Mouse (Mus musculus) testis, postnatal 14 days (tissue): ENCODE results near the gene Orc3.

Source experiments
- DNase-seq: peaks from one replicate; pipeline ENCODE4 v3.0.0; 2021; ENCODE audit warnings: low spot score

The Orc3 gene

DNA sequence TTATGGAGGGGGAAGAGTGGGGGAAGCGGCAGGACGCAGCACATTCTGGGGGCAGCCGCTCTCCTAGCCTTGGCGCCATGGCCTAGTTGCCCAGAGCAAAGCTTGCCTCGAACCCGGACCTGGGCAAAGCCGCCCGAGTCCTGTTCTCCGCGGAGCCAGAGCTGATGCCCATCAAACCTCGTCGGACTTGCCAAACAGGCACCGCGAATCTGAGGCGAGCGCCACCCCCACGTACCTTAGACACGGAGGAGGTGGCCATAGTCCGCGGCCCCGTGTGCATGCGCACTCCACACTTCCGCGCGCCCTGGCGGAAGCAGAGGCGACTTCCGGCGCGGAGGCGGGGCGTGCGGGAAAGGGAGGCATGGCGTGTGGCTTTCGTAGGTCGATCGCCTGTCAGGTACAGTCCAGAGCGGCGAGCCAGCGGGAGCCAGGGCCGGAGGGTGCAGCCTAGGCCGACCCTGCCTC lies at the start of gene Orc3, which contains the start of gene Rars2:
Orc3 (minus strand) TSS at position 315 of the 465 bp plus-strand sequence.
Rars2 (plus strand) TSS at position 328 of the 465 bp plus-strand sequence.
- DNase-seq = peak; percentile 91

DNA sequence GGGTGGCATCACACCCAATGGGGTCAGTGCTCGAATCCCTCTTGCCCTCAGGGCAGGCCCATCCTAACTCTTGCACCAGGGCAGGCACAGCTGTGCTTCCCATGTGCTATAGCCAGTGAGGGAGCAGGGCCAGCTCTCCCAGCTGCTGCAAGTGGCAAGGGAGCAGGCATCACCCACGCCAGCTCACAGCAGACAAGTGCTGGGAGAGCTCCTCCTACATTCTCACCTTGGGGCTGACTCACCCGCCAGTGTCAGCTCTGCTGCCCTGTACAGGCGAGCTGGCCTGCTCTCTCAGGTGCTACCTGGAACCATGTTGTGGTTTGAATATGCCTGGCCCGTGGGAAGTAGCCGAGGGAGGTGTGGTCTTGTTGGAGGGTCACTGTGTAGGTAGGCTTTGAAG lies 47.2 kb upstream of the Orc3 start:
- no peak for DNase-seq

DNA sequence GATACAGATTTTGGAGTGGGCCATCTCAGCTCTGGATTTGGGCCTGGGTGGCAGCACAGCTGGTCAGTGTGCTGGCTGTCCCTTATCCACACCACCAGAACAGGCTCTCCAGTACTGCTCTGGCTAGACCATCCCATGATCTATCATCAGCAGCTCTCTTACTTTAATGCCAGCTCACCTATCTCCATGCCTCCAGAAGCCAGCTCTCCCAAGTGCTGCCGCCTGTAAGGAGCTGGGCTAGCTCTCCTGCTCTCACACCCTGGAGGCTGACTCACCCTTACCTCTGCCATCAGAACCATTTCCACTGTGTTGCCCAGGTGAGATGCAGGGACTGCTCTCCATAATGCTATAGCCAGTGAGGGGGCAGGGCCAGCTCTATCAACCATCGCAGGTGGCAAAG lies 46.8 kb upstream of the Orc3 start:
- no peak for DNase-seq

DNA sequence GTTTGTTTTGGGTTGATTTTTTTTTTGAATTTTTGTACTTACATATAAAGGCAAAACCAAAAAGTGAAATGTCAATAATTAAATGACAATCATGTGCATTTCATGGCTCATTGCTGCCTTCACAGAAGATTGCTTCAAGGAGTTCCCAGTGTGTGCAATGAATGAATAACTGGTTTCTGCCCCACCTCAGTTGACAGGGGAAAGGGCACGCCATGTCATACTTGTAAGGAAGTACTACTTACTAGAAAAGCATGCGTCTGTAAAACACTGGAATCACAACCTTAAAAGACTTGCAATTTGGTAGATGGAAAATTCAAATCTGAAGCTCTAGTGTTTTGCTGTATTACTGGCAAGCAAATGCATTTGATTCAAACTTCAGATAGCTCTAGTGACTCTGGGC lies 44.3 kb upstream of the Orc3 start:
- DNase-seq = no peak

DNA sequence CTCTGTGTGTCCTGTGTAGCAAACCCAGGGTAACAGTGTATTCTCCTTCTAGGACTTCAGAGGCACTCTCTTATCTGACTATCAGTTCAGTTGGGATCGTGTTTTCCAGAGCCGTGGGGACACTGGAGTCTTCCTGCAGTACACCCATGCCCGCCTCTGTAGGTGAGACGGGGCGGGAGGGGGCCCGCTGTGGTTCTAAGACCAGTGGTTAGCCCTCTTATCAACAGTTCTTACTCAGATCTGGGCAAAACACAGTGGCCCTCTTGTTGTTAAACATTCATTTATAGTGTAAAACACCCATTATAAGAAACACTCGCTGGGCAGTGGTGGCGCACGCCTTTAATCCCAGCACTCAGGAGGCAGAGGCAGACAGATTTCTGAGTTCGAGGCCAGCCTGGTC lies 41.4 kb upstream of the Orc3 start:
- no peak for DNase-seq

DNA sequence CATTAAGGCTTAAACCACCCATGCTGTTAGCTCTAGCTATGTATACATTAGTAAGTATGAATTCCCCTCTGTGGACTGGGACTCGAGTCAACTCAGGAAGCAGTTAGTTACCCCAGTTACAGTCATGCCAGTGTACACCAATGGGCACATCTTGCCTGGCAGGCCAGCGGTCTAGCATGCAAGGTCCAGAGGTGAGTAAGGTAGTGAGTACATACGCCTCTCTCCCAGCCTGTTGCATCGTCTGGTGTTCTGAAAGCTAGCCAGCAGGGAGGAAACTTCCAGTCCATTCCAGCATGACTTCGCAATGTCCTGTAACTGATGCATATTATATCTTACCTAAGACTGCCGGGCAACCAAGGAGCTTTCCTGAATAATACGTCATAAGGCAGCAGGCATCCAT lies 38.4 kb upstream of the Orc3 start:
- DNase-seq = no peak

DNA sequence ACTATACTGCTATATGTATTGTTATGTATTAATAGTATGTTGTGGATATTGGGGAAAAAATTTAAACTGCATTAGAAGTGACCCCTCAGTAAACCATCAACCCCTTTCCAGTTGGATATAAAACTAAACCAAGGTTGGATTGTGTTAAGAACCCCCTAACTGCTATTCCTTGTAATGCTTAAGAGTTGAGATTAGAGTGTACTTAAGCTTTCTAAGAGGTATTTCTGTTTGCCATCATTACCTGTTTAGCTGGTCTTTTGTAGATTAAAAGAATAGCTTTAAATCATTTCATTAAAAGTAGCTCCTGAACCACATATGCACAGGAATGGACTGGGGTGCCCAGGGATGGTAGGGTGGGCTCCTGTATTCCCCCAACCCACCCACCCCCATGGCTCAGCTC lies 30.0 kb upstream of the Orc3 start:
- DNase-seq = no peak

DNA sequence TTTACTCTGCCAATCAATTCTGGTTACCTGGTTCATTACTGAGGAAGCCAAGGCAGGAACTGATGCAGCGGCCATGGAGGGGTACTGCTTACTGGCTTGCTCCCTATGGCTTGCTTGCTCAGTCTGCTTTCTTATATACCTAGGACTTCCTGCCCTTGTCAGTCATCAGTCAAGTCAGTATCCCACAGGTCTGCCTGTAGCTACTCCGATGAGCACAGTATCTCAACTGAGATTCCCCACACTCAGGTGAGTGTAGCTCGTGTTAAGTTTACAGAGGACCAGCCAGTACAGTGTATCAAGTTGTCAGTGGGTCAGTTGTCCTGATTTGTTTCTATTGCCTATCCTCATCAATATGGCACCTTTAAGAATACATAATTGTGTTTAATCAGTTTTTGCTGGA lies 26.0 kb upstream of the Orc3 start:
- DNase-seq = no peak

DNA sequence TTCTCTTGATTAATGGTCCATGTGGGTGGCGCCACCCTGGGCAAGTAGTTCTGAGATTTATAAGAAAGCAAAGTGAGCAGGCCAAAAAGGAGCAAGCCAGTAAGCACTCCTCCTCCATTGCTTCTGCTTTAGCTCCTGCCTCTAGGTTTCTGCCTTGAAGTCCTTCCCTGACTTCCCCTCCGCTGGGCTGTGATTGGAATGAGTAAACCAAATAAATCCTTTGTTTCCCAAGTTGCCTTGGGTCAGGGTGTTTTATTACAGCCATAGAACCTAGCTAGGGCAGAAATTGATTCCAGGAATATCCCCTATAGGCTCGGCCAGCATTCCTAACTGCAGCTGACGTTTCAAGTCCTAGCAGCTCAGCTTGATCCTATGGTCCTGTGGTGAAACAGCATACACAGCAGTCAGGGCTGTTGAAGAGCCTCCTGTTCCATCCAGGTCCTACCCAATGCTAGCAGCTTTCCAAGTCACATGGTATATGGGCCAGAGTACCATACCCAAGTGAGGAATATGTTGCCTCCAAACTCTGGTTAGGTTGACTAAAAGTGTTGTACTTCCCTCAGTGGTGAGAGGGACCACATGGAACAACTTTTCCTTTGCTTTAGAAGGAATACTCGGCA lies 25.1 kb upstream of the Orc3 start:
- no peak for DNase-seq

DNA sequence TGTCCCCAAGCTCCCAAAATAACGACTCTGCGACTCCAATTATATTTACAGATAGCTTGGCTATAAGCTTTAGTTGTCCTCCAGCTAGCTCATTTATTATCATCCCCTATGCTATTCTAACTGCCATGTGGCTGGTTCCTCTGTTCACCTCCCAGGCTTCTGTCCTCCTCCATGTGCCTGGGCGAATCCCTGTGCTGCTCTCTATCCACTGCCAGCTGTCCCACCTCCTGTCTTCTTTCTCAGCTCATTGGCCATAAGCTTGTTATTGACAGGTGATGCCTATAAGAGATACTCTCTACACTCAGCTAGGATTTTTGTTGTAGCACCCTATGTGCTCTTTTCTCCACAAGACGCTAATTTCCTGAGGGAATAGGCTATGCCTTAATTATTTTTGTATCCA lies 23.1 kb upstream of the Orc3 start:
- no peak for DNase-seq

DNA sequence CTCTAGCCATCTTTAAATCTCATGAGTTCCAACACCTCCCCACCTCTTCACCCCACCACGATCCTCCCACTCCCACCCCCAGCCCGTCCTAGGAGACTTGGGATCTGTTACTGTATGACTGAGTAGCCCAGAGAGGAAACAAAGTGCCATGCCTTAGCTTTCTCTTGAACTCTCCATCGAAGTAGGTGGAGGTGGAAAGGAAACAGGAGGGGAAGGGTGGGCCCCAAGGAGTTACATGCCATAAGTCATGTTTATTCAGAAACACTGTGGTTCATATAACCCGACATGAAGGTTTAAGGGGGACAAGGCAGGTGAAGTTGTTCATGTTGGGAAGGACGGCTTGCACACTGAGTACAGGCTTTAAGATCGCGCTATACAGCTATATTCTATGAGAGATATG lies 22.6 kb upstream of the Orc3 start:
- no peak for DNase-seq

DNA sequence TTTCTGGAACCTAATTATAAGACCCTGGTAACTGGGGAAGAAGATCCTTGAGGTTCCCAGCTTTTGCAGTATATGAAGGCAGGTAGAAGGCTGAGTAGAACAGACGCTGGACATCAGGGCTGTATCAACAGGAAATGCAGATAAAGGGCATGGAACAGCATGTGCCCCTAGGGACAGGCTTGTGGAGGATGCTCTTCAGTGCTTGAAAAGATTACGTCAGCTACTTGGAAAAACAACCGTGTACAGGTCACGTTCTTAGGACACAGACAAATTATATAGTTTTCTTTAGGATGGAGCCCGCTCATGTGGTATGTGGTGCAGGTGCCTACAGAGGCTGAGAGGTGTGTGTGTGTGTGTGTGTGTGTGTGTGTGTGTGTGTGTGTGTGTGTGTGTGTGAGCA lies 21.3 kb upstream of the Orc3 start:
- no peak for DNase-seq

DNA sequence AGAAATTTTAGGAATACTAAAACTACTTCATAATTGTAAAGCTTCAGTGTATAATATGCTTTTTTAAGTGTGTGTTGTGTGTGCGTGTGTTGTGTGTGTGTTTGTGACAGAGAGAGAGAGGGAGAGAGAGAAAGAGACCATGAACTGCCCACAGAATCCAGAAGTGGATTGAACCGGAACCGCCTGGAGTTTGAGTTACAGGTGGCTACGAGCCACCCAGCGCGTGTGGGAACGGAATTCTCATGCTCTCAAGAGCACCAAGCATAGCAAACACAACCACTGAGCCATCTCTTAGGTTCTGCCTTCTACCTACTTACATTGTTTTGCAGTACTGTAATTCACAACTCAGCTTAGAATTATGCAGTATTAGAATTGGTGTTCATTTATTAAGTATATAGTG lies 19.4 kb upstream of the Orc3 start:
- DNase-seq = no peak

DNA sequence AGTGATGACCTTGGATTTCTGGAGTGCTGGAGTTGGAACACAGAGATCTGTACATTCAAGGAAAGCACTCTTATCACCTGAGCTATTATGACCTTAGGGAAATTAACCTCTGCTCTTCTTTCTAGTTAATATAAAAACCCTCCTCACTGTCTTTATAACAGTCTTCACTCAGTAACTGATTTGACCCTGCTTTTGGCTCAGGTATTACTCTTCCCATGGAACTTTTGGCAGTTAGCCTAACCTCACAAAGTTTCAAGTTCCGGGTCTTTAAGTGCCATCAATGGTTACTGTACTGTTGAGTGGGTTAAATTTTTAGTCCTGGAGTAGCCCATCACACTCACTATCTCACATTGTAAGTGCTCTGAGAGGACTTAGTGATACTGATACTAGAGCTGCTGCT lies 15.2 kb upstream of the Orc3 start:
- DNase-seq = no peak

DNA sequence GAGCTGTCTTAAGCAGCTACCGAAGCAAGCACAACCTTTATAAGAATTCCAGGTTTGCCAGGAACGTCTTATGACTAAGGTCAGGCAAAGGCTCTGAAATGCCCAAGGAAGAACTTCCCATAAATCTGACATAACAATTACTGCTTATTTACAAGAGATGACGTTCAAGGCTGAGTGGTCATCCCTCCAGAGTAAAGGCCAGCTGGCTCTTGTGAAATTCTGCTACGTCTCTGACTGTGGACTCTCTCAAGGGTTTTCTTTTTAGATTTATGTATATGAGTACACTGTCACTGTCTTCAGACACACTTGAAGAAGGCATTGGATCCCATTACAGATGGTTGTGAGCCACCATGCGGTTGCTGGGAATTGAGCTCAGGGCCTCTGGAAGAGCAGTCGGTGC lies 11.7 kb upstream of the Orc3 start:
- DNase-seq = no peak

DNA sequence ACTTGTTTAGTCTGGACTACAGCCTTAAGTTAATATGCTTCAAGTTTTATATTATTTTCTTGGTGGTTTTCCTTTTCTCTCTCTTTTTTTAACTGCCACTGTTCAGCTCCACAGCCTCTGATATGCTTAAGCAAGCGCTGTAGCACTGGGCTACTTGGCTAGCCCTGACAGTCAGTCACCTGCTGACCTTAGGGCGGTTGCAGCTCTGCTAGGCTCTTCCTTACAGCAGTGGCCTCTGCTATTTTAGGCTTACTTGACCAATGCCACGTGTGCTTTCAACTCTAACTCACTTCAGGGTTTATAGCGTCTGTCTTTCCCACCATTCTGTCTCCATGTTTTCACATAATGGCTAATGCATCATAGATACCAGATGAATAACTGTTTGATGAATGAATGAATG lies 10.8 kb upstream of the Orc3 start:
- DNase-seq = no peak

DNA sequence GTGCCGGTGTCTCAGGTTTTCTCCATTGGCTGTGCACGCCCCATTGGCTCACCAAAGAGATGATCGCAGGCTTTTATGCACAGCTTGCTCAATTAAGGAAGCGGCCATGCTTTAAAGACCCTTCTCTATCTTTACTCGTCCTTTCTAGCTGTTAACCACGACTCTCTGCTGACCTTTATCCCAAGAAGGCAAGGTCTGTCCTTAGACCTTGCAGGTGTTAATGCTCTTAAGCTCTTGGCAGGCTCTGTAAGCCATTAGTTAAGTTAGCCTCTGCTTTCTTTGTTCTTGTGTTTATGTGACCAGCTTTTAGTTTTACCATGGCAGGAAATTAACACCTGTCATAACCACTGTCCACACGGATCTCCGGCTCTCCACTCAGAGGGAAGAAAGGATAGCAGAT lies 1.4 kb upstream of the Orc3 start:
- no peak for DNase-seq

DNA sequence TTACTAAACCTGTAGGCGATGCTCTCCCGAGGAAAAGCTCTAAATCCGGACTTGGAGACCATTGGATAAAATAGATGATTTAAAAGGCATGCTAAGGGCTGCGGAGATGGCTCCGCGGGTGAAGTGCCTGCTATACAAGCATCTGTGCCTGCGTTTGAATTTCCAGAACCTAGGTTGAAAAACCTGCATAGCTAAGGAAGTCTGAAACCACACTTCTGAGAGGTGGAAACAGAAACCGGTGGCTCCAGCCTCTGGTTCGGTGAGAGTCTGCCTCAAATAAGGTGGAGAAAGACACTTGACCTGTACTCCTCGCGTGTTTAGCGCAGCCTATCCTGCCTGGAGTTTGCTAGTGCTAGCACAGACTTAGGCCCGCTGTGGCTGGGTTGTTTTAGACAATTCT lies 559 bp upstream of the Orc3 start:
- no peak for DNase-seq

DNA sequence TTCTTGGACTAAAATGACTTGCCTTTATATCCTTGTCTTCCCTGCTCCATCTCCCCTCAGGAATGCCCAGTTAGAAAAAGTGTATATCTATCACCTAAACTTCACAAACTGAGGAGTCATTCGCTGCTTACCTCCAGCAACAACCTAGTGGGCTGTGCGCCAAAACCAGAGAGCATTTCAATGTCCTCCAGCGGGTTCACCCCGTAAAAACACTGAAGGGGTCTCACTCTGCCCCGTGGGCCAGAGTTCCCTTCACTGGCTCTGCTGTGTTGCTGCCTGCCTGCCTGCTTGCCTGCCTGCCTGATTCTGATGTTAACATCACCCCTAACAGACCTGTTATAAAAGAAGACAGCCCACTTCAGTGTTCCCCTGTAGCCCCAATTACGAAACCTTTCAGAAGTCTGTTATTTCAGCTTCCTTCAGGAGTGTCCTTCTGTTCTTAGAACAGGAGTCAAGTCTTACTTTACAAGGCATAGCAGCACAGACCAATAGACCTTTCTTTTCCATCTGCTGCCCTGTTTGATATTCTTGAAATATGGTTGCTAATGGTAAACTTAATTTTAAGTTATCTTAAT lies 1.1 kb downstream of the Orc3 start:
- DNase-seq = no peak

DNA sequence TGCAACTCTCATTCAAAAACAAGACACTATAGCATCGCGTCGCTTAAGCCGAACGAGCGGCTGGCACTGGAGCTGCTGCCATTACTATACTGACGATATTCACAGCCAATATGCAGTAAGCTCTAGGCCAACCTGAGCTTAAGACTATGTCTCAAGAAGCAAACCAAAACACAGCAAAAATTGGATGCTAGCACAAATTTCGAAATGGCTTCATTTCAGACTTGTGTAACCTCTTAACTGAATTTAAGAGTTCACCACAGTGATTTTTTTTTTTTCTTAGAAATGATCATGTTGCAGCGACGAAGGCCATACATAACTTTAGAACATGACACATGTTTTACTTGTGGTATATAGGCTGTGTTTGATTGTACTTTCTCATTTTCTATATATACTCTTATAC lies 8.1 kb downstream of the Orc3 start:
- no peak for DNase-seq

DNA sequence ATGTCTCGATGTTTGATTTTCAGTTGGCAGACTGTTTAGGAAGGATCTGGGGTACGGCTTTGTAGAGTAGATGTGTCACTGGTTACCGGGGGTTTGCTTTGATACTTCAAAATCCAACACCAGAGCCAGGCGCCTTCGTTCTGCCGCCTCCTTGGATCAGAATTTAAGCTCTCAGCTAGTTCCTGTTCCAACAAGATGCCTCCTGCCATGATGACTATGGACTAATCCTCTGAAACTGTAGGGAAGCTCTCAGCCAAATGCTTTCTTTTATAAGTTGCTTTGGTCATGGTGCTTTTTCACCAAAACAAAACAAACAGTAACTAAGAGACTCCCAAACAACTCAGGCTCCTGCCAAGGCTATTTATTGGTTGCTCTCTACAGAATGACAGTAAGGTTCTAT lies 11.6 kb downstream of the Orc3 start:
- no peak for DNase-seq

DNA sequence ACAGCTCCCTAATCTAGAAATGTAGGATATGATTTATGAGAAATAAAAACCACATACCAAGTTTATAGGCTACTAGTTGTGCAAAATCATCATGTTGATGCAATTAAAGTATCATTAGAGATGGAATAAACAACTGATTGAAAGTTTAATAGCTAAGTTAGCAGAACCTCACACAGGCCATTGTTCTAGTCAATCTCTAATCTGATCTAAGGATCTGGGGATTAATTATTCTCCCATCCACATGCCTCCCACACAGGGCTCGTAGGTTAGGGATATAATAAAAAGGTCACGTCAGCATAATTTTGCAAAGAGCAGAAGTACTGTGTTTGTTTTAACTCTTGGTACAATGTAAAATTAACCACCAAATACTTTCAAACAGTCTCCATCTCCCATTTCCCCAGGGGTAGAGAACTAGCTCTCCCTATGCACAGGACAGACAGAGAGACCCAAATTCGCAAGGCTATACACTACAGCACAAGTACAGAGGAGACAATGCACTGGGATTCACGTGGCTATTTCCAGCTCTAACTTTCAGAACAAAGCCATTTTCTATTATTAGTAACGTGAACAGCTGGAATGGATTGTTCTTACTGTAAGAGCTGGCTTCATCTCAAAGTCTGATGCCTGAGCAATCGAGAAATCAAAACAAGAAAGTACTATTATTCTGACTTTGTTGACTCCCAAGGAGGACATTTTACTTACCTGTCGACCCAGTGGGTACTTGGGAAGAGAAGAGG lies 29.7 kb downstream of the Orc3 start:
- DNase-seq = no peak

DNA sequence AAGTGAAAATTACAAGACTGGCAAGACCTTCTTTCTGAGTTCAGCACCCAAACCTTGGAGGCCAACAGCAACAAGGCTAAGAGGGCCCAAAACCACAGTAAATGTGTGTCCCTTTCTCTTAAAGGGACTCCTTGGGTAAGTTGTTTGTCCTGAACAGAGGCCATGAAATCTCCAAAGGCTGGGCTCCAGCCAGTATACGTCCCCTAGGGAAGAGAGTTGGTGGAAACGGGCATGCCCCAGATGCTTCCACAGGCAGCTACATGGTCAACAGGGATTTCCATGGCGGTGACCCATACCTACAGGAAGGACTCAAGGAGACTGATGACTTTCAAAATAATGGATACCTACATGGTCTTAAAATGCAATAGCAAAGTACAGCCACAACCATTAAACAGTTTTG lies 31.3 kb downstream of the Orc3 start:
- DNase-seq = no peak

DNA sequence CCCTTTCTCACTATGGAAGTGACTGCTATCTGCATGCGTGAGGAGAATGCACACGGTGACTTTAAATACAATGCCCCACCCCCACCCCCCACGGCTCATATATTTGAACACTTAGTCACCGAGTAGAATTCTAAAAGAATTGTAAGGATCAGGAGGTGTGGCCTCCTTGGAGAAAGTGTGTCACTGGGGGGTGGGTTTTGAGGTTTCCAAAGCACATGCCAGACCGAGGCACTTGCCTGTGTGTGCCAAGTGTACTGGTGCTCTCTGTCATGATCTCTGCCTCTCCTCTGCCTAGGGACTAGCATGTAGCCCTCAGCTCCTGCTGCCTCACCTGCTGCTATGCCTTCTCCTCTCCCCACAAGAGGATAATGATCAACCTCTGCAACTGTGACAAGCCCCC lies 32.3 kb downstream of the Orc3 start:
- DNase-seq = no peak
